Mouse (Mus musculus) thymus, postnatal 0 days (tissue): ENCODE measurements around the gene Hmcn2. TPM values are rescaled to one million over a fixed set of nuclear protein-coding genes. Genes with fewer than 3 reads are reported as not detected.

ENCODE experiments used
- DNase-seq: peaks from one replicate; pipeline ENCODE4 v3.0.0-alpha.2; 2015; ENCODE audit warnings: low spot score
- polyA plus RNA-seq: library from polyadenylated mRNA; unstranded; fragments of >200 nt; fragmentation: Nextera tagmentation; extraction: Ambion mirVana; gene quantifications from 2 replicates; pipeline ENCODE4 v1.2.1, GENCODE M21; 2015

The Hmcn2 gene
- polyA plus RNA-seq, 1 experiment from 2014 or later = 0.31 TPM

DNA sequence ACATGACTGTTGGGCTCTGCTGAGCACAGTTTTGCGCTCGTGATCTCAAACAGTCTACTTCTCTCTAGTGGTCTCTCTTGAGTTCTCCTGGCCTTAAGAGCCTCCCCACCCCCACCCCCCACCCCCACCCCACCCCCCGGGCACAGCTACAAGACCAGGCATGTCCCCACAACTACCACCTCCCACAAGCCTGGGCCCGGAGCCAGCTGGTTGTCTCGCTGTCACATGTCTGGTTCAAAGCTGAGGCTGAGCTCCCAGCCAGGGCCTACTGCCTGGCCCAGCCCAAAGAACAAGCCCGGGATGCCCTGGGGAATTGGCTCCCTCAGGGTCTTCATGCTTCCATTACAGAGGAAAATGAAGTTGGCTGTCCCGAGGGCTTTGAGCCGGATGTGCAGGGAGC, 140.1 kb downstream of the Hmcn2 start:
- DNase-seq = no peak

DNA sequence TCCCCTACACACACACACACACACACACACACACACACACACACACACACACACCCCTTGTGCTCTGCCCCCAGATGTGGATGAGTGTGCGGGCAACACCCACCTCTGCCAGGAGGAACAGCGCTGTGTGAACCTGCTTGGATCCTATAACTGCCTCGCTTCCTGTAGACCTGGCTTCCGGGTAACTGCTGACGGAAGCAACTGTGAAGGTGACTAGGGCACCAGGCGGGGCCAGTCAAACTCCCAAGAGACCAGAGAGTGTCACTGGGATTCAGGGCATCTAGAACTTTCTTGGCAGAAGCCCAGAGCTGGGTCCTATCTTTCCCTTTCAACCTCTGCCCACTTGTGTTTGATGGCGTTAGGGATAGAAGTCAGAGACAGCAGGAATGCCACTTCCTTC, 141.2 kb downstream of the Hmcn2 start:
- DNase-seq = no peak

- no peak for DNase-seq
These were observed 144.2 kb downstream of the Hmcn2 start for GRCm38 (mm10) chr2:31458460-31458859.

GRCm38 (mm10) chr2:31458989-31459936, 145.0 kb downstream of the Hmcn2 start:
- no peak for DNase-seq

- peak; percentile 75 for DNase-seq
These were observed 145.9 kb downstream of the Hmcn2 start for GRCm38 (mm10) chr2:31460025-31460571.

DNA sequence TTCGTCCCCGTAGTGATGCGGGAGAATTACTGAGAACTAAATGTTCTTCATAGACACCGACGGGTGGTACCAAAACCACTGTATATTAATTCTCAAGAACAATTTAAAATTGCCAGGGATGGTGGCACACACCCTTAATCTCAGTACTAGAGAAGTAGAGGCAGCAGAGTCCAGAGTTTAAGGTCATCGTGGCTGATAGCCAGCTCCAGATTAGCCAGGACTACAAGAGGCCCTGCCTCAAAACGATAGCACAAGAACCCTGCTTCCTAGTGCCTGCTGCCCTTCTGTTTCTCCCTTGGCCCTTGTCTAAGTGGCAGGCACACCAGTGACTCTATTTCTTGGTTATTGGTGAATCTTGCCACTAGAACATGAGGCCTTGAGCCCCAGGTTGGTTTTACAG, 146.7 kb downstream of the Hmcn2 start:
- DNase-seq = no peak

GRCm38 (mm10) chr2:31462051-31462450, 147.8 kb downstream of the Hmcn2 start:
- DNase-seq = no peak

DNA sequence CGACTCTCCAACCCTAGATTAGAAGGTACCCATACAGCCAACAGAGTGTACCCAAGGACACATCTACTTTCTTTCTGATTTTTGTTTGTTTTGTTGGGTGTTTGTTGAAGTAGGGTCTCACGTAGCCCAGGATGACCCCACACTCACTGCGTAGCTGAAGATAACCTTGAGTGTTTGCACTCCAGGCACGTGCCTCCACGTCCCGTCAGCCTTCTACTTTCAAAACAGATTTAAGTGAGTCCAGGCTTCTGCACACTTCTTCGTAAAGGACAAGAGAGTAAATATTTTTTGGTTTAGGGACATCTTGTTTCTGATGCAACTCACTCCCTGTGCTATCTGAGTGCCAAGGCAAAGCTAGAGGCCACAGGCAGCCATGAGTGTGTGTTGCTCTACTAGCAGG, 149.0 kb downstream of the Hmcn2 start:
- no peak for DNase-seq

DNA sequence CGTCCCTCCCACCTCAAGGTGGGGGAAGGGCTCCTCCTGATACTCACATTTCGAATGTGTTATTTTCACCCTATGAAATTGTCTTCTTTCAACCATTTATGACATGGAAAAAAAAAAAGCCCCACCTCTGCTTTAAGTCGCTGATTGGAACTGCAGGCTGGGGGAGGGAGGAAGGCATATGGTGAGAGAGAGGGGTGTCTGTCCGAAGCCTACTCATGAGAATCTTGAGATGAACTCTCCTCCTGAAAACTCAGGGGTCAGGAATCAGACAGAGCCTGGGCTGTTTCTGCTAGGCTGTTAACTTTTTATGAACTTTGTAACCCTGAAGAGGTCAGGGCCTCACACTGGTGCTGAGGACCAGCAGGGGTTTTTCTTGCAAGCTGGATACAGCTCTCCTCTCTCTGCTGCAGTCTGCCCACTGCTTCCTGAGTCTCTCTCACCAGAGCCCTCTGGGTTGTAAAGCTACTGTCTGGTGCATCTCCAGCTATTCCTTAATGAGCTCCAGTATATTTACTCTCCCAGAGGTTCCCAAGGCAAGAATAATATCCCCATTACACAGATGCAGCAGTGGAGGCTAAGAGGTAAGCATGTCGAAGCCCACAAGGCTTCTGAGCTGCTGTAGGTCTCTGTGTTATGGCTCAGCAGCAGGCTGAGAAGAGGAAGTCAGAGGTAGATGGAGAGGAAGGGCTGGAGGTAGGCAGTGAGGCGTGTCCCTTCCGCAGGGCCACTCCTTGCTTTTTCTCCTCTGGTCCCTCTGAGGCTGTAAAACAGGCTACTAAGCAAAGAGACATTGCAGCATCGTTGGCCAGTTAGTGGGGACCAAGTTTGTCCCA, 149.7 kb downstream of the Hmcn2 start:
- no peak for DNase-seq

- DNase-seq = no peak
These were observed 150.3 kb downstream of the Hmcn2 start for GRCm38 (mm10) chr2:31464529-31464910.

DNA sequence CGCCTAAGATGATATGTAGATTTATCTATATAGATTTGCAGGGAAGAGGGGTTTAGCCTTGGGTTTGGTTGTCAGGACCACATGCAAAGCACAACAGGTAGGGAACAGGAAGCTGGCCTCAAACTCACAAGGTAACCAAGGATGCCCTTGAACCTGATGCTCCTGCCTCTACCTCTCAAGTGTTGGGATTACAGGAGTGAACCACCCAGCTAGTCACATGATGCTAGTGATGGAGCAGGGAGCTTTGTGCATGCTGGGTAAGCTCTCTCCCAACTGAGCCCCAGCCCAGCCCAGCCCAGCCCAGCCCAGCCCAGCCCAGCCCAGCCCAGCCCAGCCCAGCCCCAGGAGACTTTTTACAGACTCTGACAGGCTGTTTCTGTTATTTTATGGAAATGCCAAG, 153.2 kb downstream of the Hmcn2 start:
- DNase-seq = no peak

- no peak for DNase-seq
These were observed 154.6 kb downstream of the Hmcn2 start for GRCm38 (mm10) chr2:31468857-31469256.

- no peak for DNase-seq
These were observed 155.3 kb downstream of the Hmcn2 start for GRCm38 (mm10) chr2:31469480-31469879.

- peak; percentile 95 for DNase-seq
These were observed 155.9 kb downstream of the Hmcn2 start, which contains the start of gene Ass1 for GRCm38 (mm10) chr2:31469931-31470682. TSS of gene Ass1 (plus strand) at chr2:31470207.

DNA sequence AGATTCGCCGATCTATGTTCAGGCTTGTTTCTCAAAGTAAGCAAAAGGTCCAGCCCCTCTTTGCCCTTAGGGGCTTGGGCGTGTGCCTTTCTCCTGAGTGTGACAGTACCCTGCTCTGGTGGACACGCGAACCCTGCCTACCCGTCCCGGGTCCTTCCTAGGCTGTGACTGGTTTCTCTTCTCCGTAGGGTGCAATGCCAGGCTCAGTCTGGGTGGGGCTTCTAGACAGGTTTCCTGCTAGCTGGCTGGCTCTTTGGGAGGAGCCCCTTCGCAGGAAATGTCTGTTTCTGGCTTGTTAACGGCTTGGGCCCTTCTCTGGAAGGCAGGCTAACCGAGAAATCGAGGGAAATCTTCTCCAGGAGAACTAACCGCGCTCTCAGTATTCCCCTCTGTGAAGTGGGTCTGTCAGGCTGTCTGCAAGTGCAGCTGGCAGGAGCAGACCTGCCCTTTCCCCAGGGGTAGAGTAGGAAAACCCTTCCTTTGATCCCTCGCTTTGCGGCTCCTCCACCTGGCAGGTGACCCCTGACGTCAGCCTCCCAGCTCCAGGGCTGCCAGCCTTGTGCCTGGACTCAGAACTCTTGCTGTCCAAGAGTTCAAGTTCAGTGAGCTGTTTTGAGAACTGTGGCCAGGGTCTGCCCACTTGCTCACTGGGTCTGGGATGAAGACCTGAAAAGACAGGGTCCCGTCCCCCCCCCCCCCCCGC, 156.6 kb downstream of the Hmcn2 start:
- peak; percentile 58 for DNase-seq

DNA sequence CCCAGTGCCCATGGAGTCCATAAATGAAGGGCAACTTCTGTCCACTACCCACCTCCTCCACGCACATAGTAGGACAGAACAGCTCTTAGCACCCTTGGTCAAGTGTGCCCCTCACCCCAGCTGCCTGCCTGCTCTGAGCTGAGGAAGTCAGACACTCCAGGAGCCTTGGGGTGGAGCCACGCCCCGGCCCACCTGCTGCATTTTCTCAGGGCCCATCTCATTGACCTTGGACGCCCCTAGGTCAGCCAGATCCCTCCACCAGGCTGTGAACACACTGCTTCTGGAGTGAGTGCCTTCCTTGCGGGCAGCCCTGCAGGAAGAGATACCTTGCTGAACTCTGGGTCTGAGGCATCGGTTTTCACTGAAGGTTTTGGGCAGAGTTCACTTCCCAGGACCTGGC, 157.4 kb downstream of the Hmcn2 start:
- DNase-seq = no peak

DNA sequence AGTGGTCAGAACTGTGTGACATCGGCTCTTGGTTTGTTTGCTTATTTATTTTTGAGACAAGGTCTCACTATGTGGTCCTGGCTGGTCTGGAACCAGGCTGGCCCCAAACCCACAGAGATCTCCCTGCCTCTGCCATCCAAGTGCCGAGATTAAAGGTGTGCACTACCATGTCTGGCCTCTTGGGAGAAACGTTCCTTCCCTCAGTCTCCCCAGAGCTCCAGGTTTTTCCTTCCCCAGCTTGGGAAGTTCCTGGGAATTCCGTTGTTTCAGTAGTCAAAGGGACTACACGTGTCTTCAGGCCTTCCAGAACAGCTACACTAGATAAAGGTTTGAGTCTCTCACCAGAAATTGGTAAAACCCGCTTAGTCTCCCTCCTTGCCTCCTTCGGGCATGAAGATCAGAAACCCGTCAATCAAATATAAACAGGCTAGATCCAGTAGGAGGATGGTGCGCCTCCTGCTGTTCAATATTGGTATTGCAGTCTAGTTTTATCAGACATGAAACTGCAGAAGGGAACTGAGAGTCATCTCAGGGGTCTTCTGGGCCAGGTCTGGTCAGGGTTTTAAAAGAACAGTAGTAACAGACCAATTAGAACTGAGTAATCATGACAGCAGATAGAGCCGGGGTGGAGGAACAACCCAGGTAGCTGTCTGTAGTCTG, 158.3 kb downstream of the Hmcn2 start:
- DNase-seq = peak; percentile 74

DNA sequence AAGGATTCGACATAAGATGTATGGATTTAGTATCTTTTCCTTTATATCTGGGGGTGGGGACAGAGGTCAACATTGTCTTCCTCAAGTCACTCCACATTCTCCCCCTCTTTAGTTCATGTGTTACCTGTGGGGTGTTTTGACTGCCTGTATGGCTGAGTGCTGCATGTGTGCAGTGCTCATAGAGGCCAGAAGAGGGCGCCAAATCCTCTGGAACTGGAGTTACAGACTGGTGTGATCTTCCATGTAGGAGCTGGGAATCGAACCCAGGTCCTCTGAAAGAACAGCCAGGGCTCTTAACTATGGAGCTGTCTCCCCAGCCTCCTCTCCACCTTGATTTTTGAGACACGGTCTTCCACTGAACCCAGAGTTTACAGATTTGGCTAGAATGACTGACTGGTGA, 159.7 kb downstream of the Hmcn2 start:
- DNase-seq = no peak

- DNase-seq = no peak
These were observed 160.5 kb downstream of the Hmcn2 start for GRCm38 (mm10) chr2:31474686-31475085.
